Mouse (Mus musculus): ENCODE data around the gene Dmbt1. TPM values are rescaled to one million over a fixed set of nuclear protein-coding genes. Genes with fewer than 3 reads are reported as not detected.

Gene Dmbt1
- polyA plus RNA-seq, 2 experiments: 0.06 TPM; not detected in 1

GRCm38 (mm10) chr7:130988146-130988545, 43.7 kb upstream of the Dmbt1 start:
- DNase-seq (ENCODE audit: low spot score): peak; percentile 81
- Histone ChIP-seq H3K4me3 (replicated peaks; ENCODE audit: low read length) (no peak overlapping the region), H3K36me3 (ENCODE audit: control insufficient read depth, insufficient read depth, low read length) (no peaks in the 10 kb centered on the region), H3K4me2 (replicated peaks; ENCODE audit: low read depth, low read length, severe bottlenecking) (no peak overlapping the region), H3K4me1 (ENCODE audit: control insufficient read depth, insufficient read depth, low read length) (peaks cover 21% of the 10 kb centered on the region), H3K9ac (ENCODE audit: low read depth, low read length, severe bottlenecking) (no peak overlapping the region), H3K9me3 (ENCODE audit: control insufficient read depth, low read length) (no peaks in the 10 kb centered on the region), H3K27ac (replicated peaks; ENCODE audit: low read depth, low read length) (no peak overlapping the region; the same call in 1 of the 2 replicates), H3K27me3 (ENCODE audit: control insufficient read depth, insufficient read depth, low read length) (no peaks in the 10 kb centered on the region)
- ATAC-seq (ENCODE audit: low FRiP score, low read depth): peak; percentile 46; the same call in 1 of the 2 replicates
- 22% methylated on average over 5 of the region's 5 CpGs for WGBS
- no peak for TF ChIP-seq POLR2A (IDR thresholded peaks at IDR 0.05; ENCODE audit: borderline replicate concordance, extremely low read depth, insufficient read depth, insufficient read length)

GRCm38 (mm10) chr7:130989371-130989770, 42.5 kb upstream of the Dmbt1 start:
- Histone ChIP-seq H3K36me3 (ENCODE audit: control insufficient read depth, insufficient read depth, low read length) (no peaks in the 10 kb centered on the region), H3K9ac (ENCODE audit: low read depth, low read length, severe bottlenecking) (no peak overlapping the region), H3K4me2 (replicated peaks; ENCODE audit: low read depth, low read length, severe bottlenecking) (no peak overlapping the region), H3K9me3 (ENCODE audit: control insufficient read depth, low read length) (no peaks in the 10 kb centered on the region), H3K27me3 (ENCODE audit: control insufficient read depth, insufficient read depth, low read length) (no peaks in the 10 kb centered on the region), H3K27ac (replicated peaks; ENCODE audit: low read depth, low read length) (no peak overlapping the region), H3K4me1 (ENCODE audit: control insufficient read depth, insufficient read depth, low read length) (peaks cover 21% of the 10 kb centered on the region), H3K4me3 (replicated peaks; ENCODE audit: low read length) (no peak overlapping the region)
- TF ChIP-seq POLR2A (IDR thresholded peaks at IDR 0.05; ENCODE audit: borderline replicate concordance, extremely low read depth, insufficient read depth, insufficient read length): no peak
- ATAC-seq (ENCODE audit: low FRiP score, low read depth): no peak
- DNase-seq (ENCODE audit: low spot score): no peak
- 62% methylated on average over 3 of the region's 3 CpGs for WGBS

GRCm38 (mm10) chr7:130991174-130991789, 40.6 kb upstream of the Dmbt1 start:
- Histone ChIP-seq H3K9ac (ENCODE audit: low read depth, low read length, severe bottlenecking) (no peak overlapping the region), H3K9me3 (ENCODE audit: control insufficient read depth, low read length) (no peaks in the 10 kb centered on the region), H3K27ac (replicated peaks; ENCODE audit: low read depth, low read length) (no peak overlapping the region), H3K4me1 (ENCODE audit: control insufficient read depth, insufficient read depth, low read length) (peaks cover 21% of the 10 kb centered on the region), H3K36me3 (ENCODE audit: control insufficient read depth, insufficient read depth, low read length) (no peaks in the 10 kb centered on the region), H3K27me3 (ENCODE audit: control insufficient read depth, insufficient read depth, low read length) (no peaks in the 10 kb centered on the region), H3K4me3 (replicated peaks; ENCODE audit: low read length) (no peak overlapping the region), H3K4me2 (replicated peaks; ENCODE audit: low read depth, low read length, severe bottlenecking) (no peak overlapping the region)
- ATAC-seq (ENCODE audit: low FRiP score, low read depth) (no peak; the same call in 1 of the 2 replicates), DNase-seq (ENCODE audit: low spot score) (peak; percentile 53)
- no peak for TF ChIP-seq POLR2A (IDR thresholded peaks at IDR 0.05; ENCODE audit: borderline replicate concordance, extremely low read depth, insufficient read depth, insufficient read length)
- WGBS: 52% methylated on average over 13 of the region's 13 CpGs

GRCm38 (mm10) chr7:130993907-130994306, 37.9 kb upstream of the Dmbt1 start:
- H3K36me3 ChIP-seq (ENCODE audit: control insufficient read depth, insufficient read depth, low read length): no peaks in the 10 kb centered on the region
- H3K4me3 ChIP-seq (replicated peaks; ENCODE audit: low read length): no peak overlapping the region
- no peak overlapping the region for H3K4me2 ChIP-seq (replicated peaks; ENCODE audit: low read depth, low read length, severe bottlenecking)
- no peak for ATAC-seq (ENCODE audit: low FRiP score, low read depth)
- peaks cover 4% of the 10 kb centered on the region; the same call in 1 of the 2 replicates for H3K4me1 ChIP-seq (ENCODE audit: control insufficient read depth, insufficient read depth, low read length)
- no peaks in the 10 kb centered on the region for H3K9me3 ChIP-seq (ENCODE audit: control insufficient read depth, low read length)
- no peak for TF ChIP-seq POLR2A (IDR thresholded peaks at IDR 0.05; ENCODE audit: borderline replicate concordance, extremely low read depth, insufficient read depth, insufficient read length)
- H3K27me3 ChIP-seq (ENCODE audit: control insufficient read depth, insufficient read depth, low read length): no peaks in the 10 kb centered on the region
- H3K27ac ChIP-seq (replicated peaks; ENCODE audit: low read depth, low read length): no peak overlapping the region
- H3K9ac ChIP-seq (ENCODE audit: low read depth, low read length, severe bottlenecking): no peak overlapping the region
- 55% methylated on average over 8 of the region's 8 CpGs for WGBS
- DNase-seq (ENCODE audit: low spot score): no peak

GRCm38 (mm10) chr7:131001976-131002726, 29.7 kb upstream of the Dmbt1 start:
- no peak for DNase-seq (ENCODE audit: low spot score)
- no peak for TF ChIP-seq POLR2A (IDR thresholded peaks at IDR 0.05; ENCODE audit: borderline replicate concordance, extremely low read depth, insufficient read depth, insufficient read length)
- WGBS: 74% methylated on average over 12 of the region's 12 CpGs

More at GRCm38 (mm10) chr7:131001976-131002726, 29.7 kb upstream of the Dmbt1 start:
- no peak for ATAC-seq (ENCODE audit: low FRiP score, low read depth)
- Histone ChIP-seq H3K4me2 (replicated peaks; ENCODE audit: low read depth, low read length, severe bottlenecking) (no peak overlapping the region), H3K4me1 (ENCODE audit: control insufficient read depth, insufficient read depth, low read length) (no peaks in the 10 kb centered on the region), H3K9me3 (ENCODE audit: control insufficient read depth, low read length) (peaks cover 2% of the 10 kb centered on the region; the same call in 1 of the 2 replicates), H3K36me3 (ENCODE audit: control insufficient read depth, insufficient read depth, low read length) (no peaks in the 10 kb centered on the region), H3K27ac (replicated peaks; ENCODE audit: low read depth, low read length) (no peak overlapping the region), H3K27me3 (ENCODE audit: control insufficient read depth, insufficient read depth, low read length) (no peaks in the 10 kb centered on the region), H3K9ac (ENCODE audit: low read depth, low read length, severe bottlenecking) (no peak overlapping the region), H3K4me3 (replicated peaks; ENCODE audit: low read length) (no peak overlapping the region)

Data from limb, embryonic 14.5 days (tissue).